Mouse (Mus musculus) heart, postnatal 14 days (tissue): ENCODE measurements around the gene Ceacam16. TPM values are rescaled to one million over a fixed set of nuclear protein-coding genes. Genes with fewer than 3 reads are reported as not detected.

Source experiments
- DNase-seq, 2 experiments: peaks; one replicate each; pipeline ENCODE4 v3.0.0; 2021 to 2022
- intact Hi-C: fragments of 180-260 bp; cut with DNase I; formaldehyde crosslinking; loops from one replicate; pipeline ENCODE4 v1.15.1; 2025
- total RNA-seq, 2 experiments: library from RNA; stranded (reverse); gene quantifications; 2 replicates each; pipeline ENCODE4 v1.2.3; 2021

Gene Ceacam16
- total RNA-seq, 2 experiments from 2014 or later, result 0.34 to 1.2 TPM

GRCm38 (mm10) chr7:19820347-19821048 is 40.6 kb downstream of the Ceacam16 start:
- intact Hi-C loops, result no loop called here
- no peak for DNase-seq

DNA sequence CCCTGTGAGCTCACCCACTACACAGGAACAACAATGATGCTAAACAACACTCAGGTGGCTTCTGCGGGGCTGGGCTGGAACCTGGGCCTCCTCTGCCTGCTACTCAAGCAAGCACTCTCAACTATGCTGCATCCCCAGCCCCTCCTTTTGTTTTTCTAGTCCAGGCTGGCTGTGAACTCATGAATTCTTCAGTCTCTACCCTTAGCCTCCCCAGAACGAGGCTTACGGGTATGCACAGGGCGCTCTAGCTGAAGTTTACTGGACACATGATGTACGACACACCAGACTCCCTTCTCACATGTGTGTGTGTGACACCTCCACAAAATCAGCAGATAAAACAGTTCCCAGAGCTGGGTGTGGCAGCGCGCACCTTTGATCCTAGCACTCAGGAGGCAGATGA is 42.2 kb downstream of the Ceacam16 start:
- intact Hi-C loops, result no loop called here
- DNase-seq, result no peak

DNA sequence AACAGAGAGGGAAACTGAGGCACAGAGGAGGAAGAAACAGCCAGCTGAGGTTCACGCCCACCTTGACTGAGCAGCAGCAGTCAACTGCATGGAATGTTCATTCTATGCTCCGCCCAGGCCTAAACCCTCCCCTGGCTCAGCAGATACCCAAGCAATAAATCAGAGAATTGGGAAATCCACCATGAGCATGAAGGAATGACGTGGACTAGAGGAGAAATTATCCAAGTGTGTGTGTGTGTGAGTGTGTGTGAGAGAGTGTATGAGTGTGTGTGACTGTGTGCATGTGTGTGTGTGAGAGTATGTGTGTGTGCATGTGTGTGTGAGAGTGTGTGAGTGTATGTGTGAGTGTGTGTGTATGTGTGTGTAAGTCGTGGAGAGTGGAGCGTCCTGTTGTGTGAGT is 42.7 kb downstream of the Ceacam16 start:
- intact Hi-C loops, result no loop called here
- no peak for DNase-seq

- peak; percentile 62 to 66 for DNase-seq
- intact Hi-C loops, result no loop called here
These were observed 43.6 kb downstream of the Ceacam16 start for GRCm38 (mm10) chr7:19817382-19818105.

- DNase-seq, result peak; percentile 87 to 91
- intact Hi-C loops, result no loop called here
These were observed 44.8 kb downstream of the Ceacam16 start for GRCm38 (mm10) chr7:19816224-19816771.

- DNase-seq, result no peak
- intact Hi-C loops, result no loop called here
These were observed 45.5 kb downstream of the Ceacam16 start for GRCm38 (mm10) chr7:19815296-19816223.

GRCm38 (mm10) chr7:19813579-19814122 is 47.4 kb downstream of the Ceacam16 start:
- DNase-seq, result no peak
- intact Hi-C loops, result no loop called here

DNA sequence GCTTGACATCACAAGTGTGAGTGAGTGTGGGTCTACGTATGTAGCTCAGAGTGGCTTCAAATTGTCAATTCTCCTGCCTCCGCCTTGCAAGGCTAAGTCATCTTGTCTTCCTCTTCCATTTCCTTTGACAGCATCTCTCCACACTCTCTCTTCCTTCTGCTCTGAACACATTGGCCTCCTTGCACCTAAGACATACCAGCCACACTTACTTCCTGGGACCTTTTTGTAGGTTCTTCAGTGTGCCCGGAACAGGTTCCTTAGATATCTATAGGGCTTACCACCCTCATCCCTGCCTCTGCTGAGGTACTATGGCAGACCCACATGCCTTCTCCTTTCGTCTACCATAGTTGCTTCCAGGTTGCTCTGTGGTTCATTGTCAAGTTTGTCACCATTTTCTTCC is 47.9 kb downstream of the Ceacam16 start:
- intact Hi-C loops, result no loop called here
- no peak for DNase-seq

DNA sequence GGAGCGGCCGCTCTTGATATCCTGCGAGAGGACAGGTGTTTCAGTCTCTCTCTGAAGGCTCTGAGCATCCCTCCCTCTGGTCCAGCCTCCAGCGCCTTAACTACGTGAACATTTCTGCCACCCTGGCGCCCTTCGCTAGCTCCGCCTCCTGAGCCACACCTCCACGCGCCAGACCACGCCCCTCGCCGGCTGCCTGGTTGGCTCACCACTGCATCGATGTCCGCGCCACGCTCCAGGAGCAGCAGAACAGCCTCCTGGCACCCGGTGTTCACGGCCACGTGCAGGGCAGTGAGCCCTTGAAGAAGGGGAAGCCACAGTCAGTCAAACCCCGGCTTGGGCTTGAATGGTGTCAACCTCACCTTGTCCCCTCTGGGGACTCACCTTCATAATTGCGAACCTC is 50.0 kb downstream of the Ceacam16 start:
- DNase-seq, result peak in 1 of 2 experiments; percentile 66
- intact Hi-C loops, result no loop called here

GRCm38 (mm10) chr7:19809369-19809768 is 51.7 kb downstream of the Ceacam16 start:
- intact Hi-C loops, result no loop called here
- peak; percentile 36 to 44 for DNase-seq

DNA sequence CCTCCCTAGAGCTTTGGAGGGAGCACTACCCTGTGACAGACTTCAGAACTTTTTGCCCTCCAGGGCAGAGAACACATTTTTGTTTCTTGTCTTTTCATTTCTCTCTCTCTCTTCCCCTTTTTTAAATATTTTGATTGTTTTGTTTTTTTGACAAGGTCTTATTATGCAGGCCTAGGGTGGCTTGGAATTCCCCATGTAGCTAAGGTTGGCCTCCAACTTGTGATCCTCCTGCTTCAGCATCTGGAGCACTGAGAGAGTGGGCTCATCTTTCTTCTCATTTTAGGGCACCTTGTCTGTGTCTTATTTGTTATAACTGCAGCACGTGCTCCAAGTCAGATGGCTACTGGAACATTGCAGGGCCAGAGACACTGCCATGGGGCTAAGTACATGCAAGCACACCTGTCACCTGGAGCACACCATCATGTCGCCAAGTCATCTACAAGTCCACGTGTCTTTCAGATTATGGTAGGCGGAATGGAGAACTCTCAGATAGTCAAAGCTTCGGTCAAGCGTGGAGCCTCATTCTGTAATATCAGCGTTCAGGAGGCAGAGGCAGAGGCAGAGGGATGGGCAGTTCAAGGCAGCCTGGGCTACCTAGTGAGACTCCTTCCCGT is 54.6 kb downstream of the Ceacam16 start:
- DNase-seq, result no peak
- intact Hi-C loops, result no loop called here

- DNase-seq, result peak; percentile 80 to 91
- intact Hi-C loops, result loop anchor here (1.0 kb wide), 1 partner anchor 40 kb away; no protein-coding TSS in a partner anchor
These were observed 58.1 kb downstream of the Ceacam16 start for GRCm38 (mm10) chr7:19802995-19803394.

Other genes with a start within 250 kb of the Ceacam16 start
- gene Relb, start 231.9 kb downstream of the Ceacam16 start, total RNA-seq, result 1 to 10 TPM; 6.3 to 9.6 TPM
- gene Clptm1, start 196.3 kb downstream of the Ceacam16 start, total RNA-seq, result 10 to 100 TPM; 80.2 to 82.8 TPM
- gene Apoc2, start 183.4 kb downstream of the Ceacam16 start, total RNA-seq, result under 1 TPM; 0.41 to 0.55 TPM
- gene Gm44805, start 179.9 kb downstream of the Ceacam16 start, total RNA-seq, result not detected
- gene Apoc4, start 179.8 kb downstream of the Ceacam16 start, total RNA-seq, result not detected
- 1 to 10 TPM; 2.2 to 8.9 TPM for gene Apoc1, start 168.6 kb downstream of the Ceacam16 start, total RNA-seq
- 100 to 1,000 TPM; 243 to 352 TPM for gene Apoe, start 162.1 kb downstream of the Ceacam16 start, total RNA-seq
- 100 to 1,000 TPM; 107 to 120 TPM for gene Tomm40, start 145.9 kb downstream of the Ceacam16 start, total RNA-seq
- gene Nectin2, start 110.8 kb downstream of the Ceacam16 start, total RNA-seq, result 10 to 100 TPM; 37.2 to 39.7 TPM
- 100 to 1,000 TPM; 225 to 236 TPM for gene Bcam, start 90.3 kb downstream of the Ceacam16 start, total RNA-seq
- not detected for gene Cblc, start 64.5 kb downstream of the Ceacam16 start, total RNA-seq
- 1 to 10 TPM; 3.9 to 4.5 TPM for gene Bcl3, start 38.5 kb downstream of the Ceacam16 start, total RNA-seq
- gene Gm19345, start 9.3 kb downstream of the Ceacam16 start, total RNA-seq, result not detected
- not detected for gene Ceacam19, start 26.7 kb upstream of the Ceacam16 start, total RNA-seq
- 10 to 100 TPM; 20.0 to 25.6 TPM for gene Pvr, start 59.9 kb upstream of the Ceacam16 start, total RNA-seq
- 1 to 10 TPM; 1.3 to 1.6 TPM for gene Igsf23, start 89.5 kb upstream of the Ceacam16 start, total RNA-seq
- gene Ceacam20, start 104.1 kb upstream of the Ceacam16 start, total RNA-seq, result not detected
- gene Nlrp9b, start 130.2 kb upstream of the Ceacam16 start, total RNA-seq, result not detected
- not detected for gene Vmn1r91, start 238.4 kb upstream of the Ceacam16 start, total RNA-seq